Mouse (Mus musculus) right cerebral cortex, postnatal 25 days (tissue): Measurements from ENCODE around the gene Cd109.
A peak's percentile ranks its signal among the peaks of the same experiment; 100 is the strongest.

Experiments used
- DNase-seq: peaks from one replicate; pipeline ENCODE4 v3.0.0; 2022

The Cd109 gene

DNA sequence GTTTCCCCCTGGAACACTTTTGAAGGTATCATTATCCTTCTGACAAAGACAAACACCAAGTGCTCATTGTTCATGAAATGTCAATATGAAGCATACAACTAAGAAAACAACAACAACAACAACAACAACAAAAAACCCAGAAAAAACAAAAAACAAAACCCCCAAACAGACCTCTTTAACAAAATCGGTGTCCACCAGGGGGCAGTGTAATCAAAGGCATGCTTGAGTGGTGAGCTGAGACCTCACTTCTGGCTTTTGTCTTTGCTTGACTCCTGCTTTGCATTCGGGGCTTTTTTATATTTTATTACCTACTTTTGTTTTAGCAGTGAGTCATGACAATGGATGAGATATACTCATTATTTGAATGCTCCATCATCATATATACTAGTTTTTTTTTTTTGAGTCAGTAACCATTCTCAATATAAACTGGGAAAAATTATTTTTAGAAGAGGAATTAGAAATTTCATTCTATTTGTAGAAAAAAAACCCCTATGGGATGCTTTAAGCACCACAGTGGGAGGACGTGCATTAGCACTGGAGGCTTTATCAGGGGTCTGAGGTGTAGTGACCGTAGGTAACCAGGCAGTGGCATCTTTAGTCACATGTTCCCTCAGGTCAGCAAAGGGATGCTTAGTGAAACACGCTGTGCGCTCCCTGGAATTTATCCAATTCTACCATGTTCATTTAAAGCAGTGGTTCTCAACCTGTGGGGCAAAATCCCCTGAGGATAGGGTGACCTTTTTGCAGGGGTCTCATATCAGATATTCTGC is 30.8 kb downstream of the Cd109 start:
- no peak for DNase-seq

DNA sequence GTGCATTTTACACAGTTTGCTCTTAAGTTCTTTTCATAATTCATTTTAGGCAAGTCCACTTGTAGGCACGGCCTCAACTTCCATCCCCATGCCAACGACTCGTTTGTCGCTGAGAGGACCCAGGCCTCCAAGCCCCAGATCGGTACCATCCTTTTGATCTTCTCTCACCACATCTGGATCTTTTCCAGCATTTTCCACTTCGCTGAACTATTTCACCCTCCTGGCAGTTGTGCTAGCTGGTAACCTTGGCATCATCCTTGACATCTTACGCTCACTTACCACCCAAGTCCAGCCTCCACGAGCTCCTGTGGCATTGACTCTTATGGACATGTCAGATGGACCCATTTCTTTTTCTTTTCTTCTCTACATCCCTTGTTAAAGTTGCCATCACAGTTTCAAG is 33.3 kb downstream of the Cd109 start:
- DNase-seq, result no peak

GRCm38 (mm10) chr9:78649398-78649797 is 34.1 kb downstream of the Cd109 start:
- no peak for DNase-seq

- no peak for DNase-seq
Measured at GRCm38 (mm10) chr9:78657564-78657963, 42.2 kb downstream of the Cd109 start.

DNA sequence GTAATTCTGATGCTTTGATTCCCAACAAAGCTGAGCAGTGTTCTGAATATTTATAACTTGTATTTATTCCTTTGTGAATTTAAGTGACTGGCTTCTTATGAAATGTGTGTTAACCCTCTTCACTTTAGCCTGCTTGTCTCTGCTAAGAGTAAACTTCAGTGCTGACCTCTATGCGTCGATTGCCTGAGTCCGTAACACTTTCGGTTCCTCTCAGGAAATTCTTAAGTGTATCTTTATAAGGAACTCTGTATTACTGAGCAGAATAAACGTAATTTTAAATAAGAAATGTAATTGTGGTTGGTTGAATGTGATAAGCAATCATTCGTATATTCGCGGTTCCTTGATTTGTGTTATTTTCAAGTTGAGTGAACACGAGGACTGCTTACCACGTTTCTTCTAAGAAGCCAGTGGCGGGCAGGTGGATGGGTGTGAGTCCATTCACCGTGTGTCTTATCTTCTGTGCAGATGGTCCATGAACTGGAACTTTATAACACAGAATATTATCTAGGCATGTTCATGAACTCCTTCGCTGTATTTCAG is 56.2 kb downstream of the Cd109 start:
- DNase-seq, result no peak

DNA sequence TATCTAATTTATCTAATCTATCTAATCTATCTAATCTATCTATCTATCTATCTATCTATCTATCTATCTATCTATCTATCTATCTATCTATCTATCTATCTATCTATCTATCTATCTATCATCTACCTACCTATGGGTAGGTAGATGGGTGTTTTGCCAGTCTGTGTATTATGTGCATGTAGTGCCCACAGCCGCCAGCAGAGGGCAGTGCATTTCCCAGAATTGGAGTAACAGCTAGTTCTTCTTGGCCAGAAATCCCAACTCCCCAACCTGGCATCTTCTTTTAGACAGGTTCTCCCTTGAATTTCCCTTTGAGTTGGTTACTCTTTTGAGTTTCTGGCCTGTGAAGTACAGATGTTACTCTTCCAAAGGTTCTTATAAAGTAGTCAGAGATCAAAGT is 85.3 kb downstream of the Cd109 start:
- peak; percentile 16 for DNase-seq

DNA sequence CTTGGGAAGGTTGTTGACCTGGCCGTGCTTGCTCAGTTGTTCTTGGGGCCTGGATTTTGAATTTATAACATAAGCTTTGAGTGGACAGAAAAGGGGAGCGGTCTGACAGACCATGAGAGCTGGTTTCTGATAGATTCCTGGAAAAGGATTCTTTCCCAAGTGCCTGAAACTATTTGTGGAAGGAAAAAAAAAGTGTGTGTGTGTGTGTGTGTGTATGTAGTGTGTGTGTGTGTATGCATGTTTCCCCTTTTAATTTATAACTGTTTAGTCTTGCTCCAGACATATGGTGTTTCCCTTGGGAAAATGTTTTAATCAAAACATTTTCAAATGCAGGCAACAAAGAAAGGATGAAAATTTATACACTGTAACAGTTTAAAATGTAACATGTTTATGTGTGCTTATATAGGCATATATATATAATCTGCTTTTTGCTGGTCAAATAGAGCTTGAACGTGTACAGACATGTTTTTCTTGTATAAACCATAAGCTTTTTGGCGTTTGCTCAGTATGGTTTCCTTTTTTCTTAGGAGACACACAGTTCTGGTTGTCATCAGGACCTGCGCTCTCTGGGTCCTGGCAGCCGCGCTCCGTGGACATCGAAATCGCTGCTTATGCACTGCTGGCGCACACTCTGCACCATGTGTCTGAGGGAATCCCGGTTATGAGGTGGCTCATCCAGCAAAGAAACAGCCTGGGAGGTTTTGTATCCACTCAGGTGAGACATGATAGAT is 87.3 kb downstream of the Cd109 start:
- DNase-seq, result no peak

- no peak for DNase-seq
Measured at GRCm38 (mm10) chr9:78720888-78721798, 105.8 kb downstream of the Cd109 start.

- no peak for DNase-seq
Measured at GRCm38 (mm10) chr9:78731931-78732330, 116.6 kb downstream of the Cd109 start.

- DNase-seq, result no peak
Measured at GRCm38 (mm10) chr9:78735519-78735918, 120.2 kb downstream of the Cd109 start.

DNA sequence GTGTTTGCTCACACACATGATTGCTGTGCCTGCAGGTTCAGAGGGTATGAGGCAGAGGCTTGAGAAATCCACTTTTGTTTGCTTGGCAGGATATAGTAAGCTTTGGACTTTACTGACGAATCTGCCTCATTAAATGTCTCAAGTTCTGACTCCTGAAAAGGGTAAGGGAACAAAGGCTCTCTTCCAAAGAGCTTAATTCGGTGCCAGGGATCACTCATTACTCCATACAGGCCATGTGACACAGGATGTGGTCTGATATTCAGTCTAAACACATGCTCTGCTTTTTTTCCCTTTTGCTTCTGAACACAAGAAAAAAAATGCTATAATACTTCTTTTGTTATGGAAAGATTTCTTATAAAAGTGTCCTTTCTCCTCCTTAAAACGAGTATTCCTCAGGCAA is 126.7 kb downstream of the Cd109 start:
- no peak for DNase-seq

GRCm38 (mm10) chr9:78750246-78750645 is 134.9 kb downstream of the Cd109 start:
- DNase-seq, result no peak
